Mouse (Mus musculus): ENCODE results near the gene Tbx4. TPM values are rescaled to one million over a fixed set of nuclear protein-coding genes. Genes with fewer than 3 reads are reported as not detected.

Tbx4 gene
- total and polyA plus RNA-seq, 3 experiments: 0.12 to 0.64 TPM; not detected in 1

- Histone ChIP-seq H3K27ac (ENCODE audit: control insufficient read depth, low read depth, low read length) (no peak overlapping the region), H3K79me2 (ENCODE audit: control insufficient read depth, insufficient read depth, low read length, poor library complexity) (no peaks in the 10 kb centered on the region), H3K4me3 (ENCODE audit: control insufficient read depth in 1 of 2, insufficient read depth in 1 of 2, low read depth in 2 of 2, low read length in 2 of 2) (no peak overlapping the region), H3K9ac (ENCODE audit: control insufficient read depth, low read depth, low read length, poor library complexity, severe bottlenecking) (no peak overlapping the region), H3K4me1 (ENCODE audit: control insufficient read depth in 1 of 2, insufficient read depth in 2 of 2, low read length in 2 of 2) (peaks cover 0 to 12% of the 10 kb centered on the region in 2 experiments; a peak in 2 of 4 replicates), H3K36me3 (ENCODE audit: control insufficient read depth in 1 of 2, insufficient read depth in 2 of 2, low read length in 2 of 2) (peaks cover 0 to 3% of the 10 kb centered on the region in 2 experiments; a peak in 1 of 4 replicates), H3K27me3 (ENCODE audit: control insufficient read depth in 1 of 2, insufficient read depth in 2 of 2, low read length in 2 of 2) (no peaks in the 10 kb centered on the region), H3K9me3 (replicated peaks; ENCODE audit: insufficient read depth, low read length) (no peaks in the 10 kb centered on the region)
- TF ChIP-seq ZC3H11A (IDR thresholded peaks at IDR 0.05; ENCODE audit: low read depth, low read length) (no peak), ZKSCAN1 (IDR thresholded peaks at IDR 0.05; ENCODE audit: low read depth, low read length) (no peak), BHLHE40 (IDR thresholded peaks at IDR 0.05; ENCODE audit: borderline replicate concordance, low read depth, low read length) (peak; percentile 75; the same call in 1 of the 2 replicates), GATA1 (IDR thresholded peaks at IDR 0.05; ENCODE audit: low read depth, low read length) (peak; percentile 59), MAX (IDR thresholded peaks at IDR 0.05; ENCODE audit: low read length) (peak; percentile 38; the same call in 1 of the 2 replicates), USF2 (IDR thresholded peaks at IDR 0.05; ENCODE audit: borderline replicate concordance in 1 of 2, insufficient read depth in 1 of 2, low read depth in 1 of 2, low read length in 2 of 2) (0 out of 4 replicates have a peak, but pooled peaks of 1 of the 2 experiments have one; percentile 39), E2F4 (IDR thresholded peaks at IDR 0.05; ENCODE audit: borderline replicate concordance, low read depth, low read length) (no peak), USF1 (IDR thresholded peaks at IDR 0.05; ENCODE audit: low read depth, low read length) (peak; percentile 82)
- no peak for DNase-seq (ENCODE audit: low read depth, low spot score)
Observed at GRCm38 (mm10) chr11:85910133-85910532, 23.9 kb downstream of the Tbx4 start.

GRCm38 (mm10) chr11:85913506-85913905, 27.3 kb downstream of the Tbx4 start:
- Histone ChIP-seq H3K79me2 (ENCODE audit: control insufficient read depth, insufficient read depth, low read length, poor library complexity) (no peaks in the 10 kb centered on the region), H3K36me3 (ENCODE audit: control insufficient read depth in 1 of 2, insufficient read depth in 2 of 2, low read length in 2 of 2) (peaks cover 0 to 3% of the 10 kb centered on the region in 2 experiments; a peak in 1 of 4 replicates), H3K9me3 (replicated peaks; ENCODE audit: insufficient read depth, low read length) (no peaks in the 10 kb centered on the region), H3K4me3 (ENCODE audit: control insufficient read depth in 1 of 2, insufficient read depth in 1 of 2, low read depth in 2 of 2, low read length in 2 of 2) (no peak overlapping the region), H3K4me1 (ENCODE audit: control insufficient read depth in 1 of 2, insufficient read depth in 2 of 2, low read length in 2 of 2) (peaks cover 0 to 12% of the 10 kb centered on the region in 2 experiments; a peak in 2 of 4 replicates), H3K27me3 (ENCODE audit: control insufficient read depth in 1 of 2, insufficient read depth in 2 of 2, low read length in 2 of 2) (no peaks in the 10 kb centered on the region), H3K9ac (ENCODE audit: control insufficient read depth, low read depth, low read length, poor library complexity, severe bottlenecking) (no peak overlapping the region), H3K27ac (ENCODE audit: control insufficient read depth, low read depth, low read length) (no peak overlapping the region)
- no peak for DNase-seq (ENCODE audit: low read depth, low spot score)
- no peak for TF ChIP-seq HCFC1 (IDR thresholded peaks at IDR 0.05; ENCODE audit: low read depth, low read length)
- no peak for TF ChIP-seq MXI1 (IDR thresholded peaks at IDR 0.05; ENCODE audit: low read depth, low read length)
- no peak for TF ChIP-seq BHLHE40 (IDR thresholded peaks at IDR 0.05; ENCODE audit: borderline replicate concordance, low read depth, low read length)
- no peak for TF ChIP-seq CTCF (IDR thresholded peaks at IDR 0.05 in 2 of 3, conservative IDR thresholded peaks at IDR 0.05 in 1 of 3; ENCODE audit: control insufficient read depth in 1 of 3, insufficient read depth in 1 of 3, low read depth in 2 of 3, low read length in 3 of 3, poor library complexity in 1 of 3, severe bottlenecking in 1 of 3)
- no peak for TF ChIP-seq POLR2AphosphoS2 (IDR thresholded peaks at IDR 0.05; ENCODE audit: low read length)

Measured in MEL (cell line).